Mouse (Mus musculus): ENCODE measurements around the gene Olfr393. TPM values are rescaled to one million over a fixed set of nuclear protein-coding genes. Genes with fewer than 3 reads are reported as not detected.

Olfr393 gene
- polyA plus RNA-seq (2017; shearing (Covaris generic)), result not detected

GRCm38 (mm10) chr11:73851354-73851753, at the start of gene Olfr393:
Gene Olfr393 (minus strand): TSS chr11:73851454.

GRCm38 (mm10) chr11:73890671-73891070, 39.4 kb upstream of the Olfr393 start, which contains the start of gene Olfr394:
Gene Olfr394 (minus strand): TSS chr11:73890771.

GRCm38 (mm10) chr11:73816949-73817348, 34.3 kb downstream of the Olfr393 start, which contains the start of gene Olfr392:
Gene Olfr392 (minus strand): TSS chr11:73817049.

GRCm38 (mm10) chr11:73802952-73803351, 48.3 kb downstream of the Olfr393 start, which contains the start of gene Olfr391-ps:
Gene Olfr391-ps (minus strand): TSS chr11:73803052.

Other genes starting within 250 kb of the Olfr393 start
- not detected for gene Zfp735, start 162.7 kb downstream of the Olfr393 start, polyA plus RNA-seq (2017; shearing (Covaris generic))
- not detected for gene Olfr389, start 70.7 kb downstream of the Olfr393 start, polyA plus RNA-seq (2017; shearing (Covaris generic))
- gene Olfr390, start 68.5 kb downstream of the Olfr393 start, polyA plus RNA-seq (2017; shearing (Covaris generic)), result under 1 TPM in 1 of 2 experiments, not detected in 1; 0.22 TPM
- not detected for gene Olfr391-ps, start 48.4 kb downstream of the Olfr393 start, polyA plus RNA-seq (2017; shearing (Covaris generic))
- under 1 TPM in 1 of 2 experiments, not detected in 1; 0.06 TPM for gene Olfr392, start 34.4 kb downstream of the Olfr393 start, polyA plus RNA-seq (2017; shearing (Covaris generic))
- not detected for gene Olfr394, start 39.3 kb upstream of the Olfr393 start, polyA plus RNA-seq (2017; shearing (Covaris generic))
- gene Olfr395, start 57.8 kb upstream of the Olfr393 start, polyA plus RNA-seq (2017; shearing (Covaris generic)), result not detected
- under 1 TPM in 1 of 2 experiments, not detected in 1; 0.20 TPM for gene Olfr23, start 85.2 kb upstream of the Olfr393 start, polyA plus RNA-seq (2017; shearing (Covaris generic))
- gene Olfr397, start 109.4 kb upstream of the Olfr393 start, polyA plus RNA-seq (2017; shearing (Covaris generic)), result under 1 TPM in 1 of 2 experiments, not detected in 1; 0.27 TPM
- under 1 TPM in 1 of 2 experiments, not detected in 1; 0.04 TPM for gene Olfr398, start 139.0 kb upstream of the Olfr393 start, polyA plus RNA-seq (2017; shearing (Covaris generic))
- gene Olfr139, start 205.1 kb upstream of the Olfr393 start, polyA plus RNA-seq (2017; shearing (Covaris generic)), result under 1 TPM in 1 of 2 experiments, not detected in 1; 0.44 TPM
- gene Olfr399, start 205.2 kb upstream of the Olfr393 start, polyA plus RNA-seq (2017; shearing (Covaris generic)), result not detected
- gene Zfp616, start 218.5 kb upstream of the Olfr393 start, polyA plus RNA-seq (2017; shearing (Covaris generic)), result under 1 TPM in 1 of 2 experiments, not detected in 1; 0.08 TPM